Mouse (Mus musculus) thymus, adult 2 months (tissue): Measurements from ENCODE around the gene Actr1a.

Experiments used
- CTCF ChIP-seq: fragments of 200-500 bp; IDR thresholded peaks from 2 replicates; pipeline ENCODE4 v1.5.1; 2012; ENCODE audit warnings: mild to moderate bottlenecking, control low read depth, low read length, moderate library complexity, borderline replicate concordance; ENCODE audit not compliant: control insufficient read depth, poor library complexity, insufficient read depth; ENCODE audit errors: extremely low read depth
- POLR2A ChIP-seq: fragments of 200-500 bp; IDR thresholded peaks from 2 replicates; pipeline ENCODE4 v1.6.1; 2012; ENCODE audit warnings: mild to moderate bottlenecking, low read length, control low read depth, moderate library complexity; ENCODE audit not compliant: control insufficient read depth, poor library complexity, insufficient read depth; ENCODE audit errors: extremely low read depth

- no peak for TF ChIP-seq POLR2A
- no peak for TF ChIP-seq CTCF
Measured at GRCm38 (mm10) chr19:46382275-46382674, 13.3 kb downstream of the Actr1a start.
